Mouse (Mus musculus): ENCODE measurements around the gene Homer1. TPM values are rescaled to one million over a fixed set of nuclear protein-coding genes. Genes with fewer than 3 reads are reported as not detected.
A peak's percentile ranks its signal among the peaks of the same experiment; 100 is the strongest.

Gene Homer1
- polyA plus RNA-seq, 1 experiment from 2014 or later: 10.0 TPM

GRCm38 (mm10) chr13:93342641-93343040 is 43.2 kb downstream of the Homer1 start:
- H3K4me2 ChIP-seq (replicated peaks): no peak overlapping the region
- no peaks in the 10 kb centered on the region for H3K27me3 ChIP-seq
- H3K27ac ChIP-seq: no peak overlapping the region
- H3K9me3 ChIP-seq: no peaks in the 10 kb centered on the region
- H3K36me3 ChIP-seq: no peaks in the 10 kb centered on the region
- no peak overlapping the region for H3K4me3 ChIP-seq (replicated peaks)
- H3K4me1 ChIP-seq (replicated peaks): no peaks in the 10 kb centered on the region
- WGBS: 83% methylated on average over 5 of the region's 5 CpGs
- ATAC-seq: no peak
- H3K9ac ChIP-seq (replicated peaks): no peak overlapping the region

GRCm38 (mm10) chr13:93344395-93344794 is 45.0 kb downstream of the Homer1 start:
- no peak for ATAC-seq
- WGBS: 97% methylated on average over 1 of the region's 1 CpGs
- Histone ChIP-seq H3K9me3 (no peaks in the 10 kb centered on the region), H3K9ac (replicated peaks) (no peak overlapping the region), H3K4me3 (replicated peaks) (no peak overlapping the region), H3K4me1 (replicated peaks) (no peaks in the 10 kb centered on the region), H3K27ac (no peak overlapping the region), H3K36me3 (peaks cover 3% of the 10 kb centered on the region; the same call in 1 of the 2 replicates), H3K27me3 (no peaks in the 10 kb centered on the region), H3K4me2 (replicated peaks) (no peak overlapping the region)

- WGBS: 80% methylated on average over 3 of the region's 3 CpGs
- ATAC-seq: no peak
- Histone ChIP-seq H3K4me3 (replicated peaks) (no peak overlapping the region), H3K27ac (no peak overlapping the region), H3K4me1 (replicated peaks) (no peaks in the 10 kb centered on the region), H3K4me2 (replicated peaks) (no peak overlapping the region), H3K36me3 (peaks cover 7% of the 10 kb centered on the region), H3K9me3 (no peaks in the 10 kb centered on the region), H3K9ac (replicated peaks) (no peak overlapping the region), H3K27me3 (no peaks in the 10 kb centered on the region)
Observed at GRCm38 (mm10) chr13:93345854-93346253, 46.4 kb downstream of the Homer1 start.

- H3K4me1 ChIP-seq (replicated peaks): no peaks in the 10 kb centered on the region
- 85% methylated on average over 2 of the region's 2 CpGs for WGBS
- H3K4me3 ChIP-seq (replicated peaks): no peak overlapping the region
- no peak for ATAC-seq
- H3K27ac ChIP-seq: no peak overlapping the region
- no peaks in the 10 kb centered on the region for H3K27me3 ChIP-seq
- no peak overlapping the region for H3K9ac ChIP-seq (replicated peaks)
- no peak overlapping the region for H3K4me2 ChIP-seq (replicated peaks)
- no peaks in the 10 kb centered on the region for H3K9me3 ChIP-seq
- peaks cover 7% of the 10 kb centered on the region for H3K36me3 ChIP-seq
Observed at GRCm38 (mm10) chr13:93352030-93352429, 52.6 kb downstream of the Homer1 start.

- Histone ChIP-seq H3K4me3 (replicated peaks) (no peak overlapping the region), H3K4me1 (replicated peaks) (no peaks in the 10 kb centered on the region), H3K9me3 (no peaks in the 10 kb centered on the region), H3K9ac (replicated peaks) (no peak overlapping the region), H3K4me2 (replicated peaks) (no peak overlapping the region), H3K36me3 (peaks cover 3% of the 10 kb centered on the region), H3K27ac (no peak overlapping the region), H3K27me3 (no peaks in the 10 kb centered on the region)
- ATAC-seq: peak; percentile 65
- WGBS: 67% methylated on average over 7 of the region's 7 CpGs
Observed at GRCm38 (mm10) chr13:93354420-93355278, 55.2 kb downstream of the Homer1 start.

- no peaks in the 10 kb centered on the region for H3K9me3 ChIP-seq
- no peak overlapping the region for H3K4me2 ChIP-seq (replicated peaks)
- H3K27me3 ChIP-seq: no peaks in the 10 kb centered on the region
- H3K9ac ChIP-seq (replicated peaks): no peak overlapping the region
- ATAC-seq: no peak; the same call in 1 of the 2 replicates
- no peaks in the 10 kb centered on the region; the same call in 1 of the 2 replicates for H3K36me3 ChIP-seq
- H3K27ac ChIP-seq: no peak overlapping the region
- 76% methylated on average over 6 of the region's 6 CpGs for WGBS
- no peaks in the 10 kb centered on the region for H3K4me1 ChIP-seq (replicated peaks)
- no peak overlapping the region for H3K4me3 ChIP-seq (replicated peaks)
Observed at GRCm38 (mm10) chr13:93355279-93355587, 55.8 kb downstream of the Homer1 start.

- Histone ChIP-seq H3K4me2 (replicated peaks) (no peak overlapping the region), H3K9me3 (no peaks in the 10 kb centered on the region), H3K4me3 (replicated peaks) (no peak overlapping the region), H3K9ac (replicated peaks) (no peak overlapping the region), H3K36me3 (no peaks in the 10 kb centered on the region), H3K4me1 (replicated peaks) (no peaks in the 10 kb centered on the region), H3K27ac (no peak overlapping the region), H3K27me3 (no peaks in the 10 kb centered on the region)
- 89% methylated on average over 1 of the region's 1 CpGs for WGBS
- ATAC-seq: no peak
Observed at GRCm38 (mm10) chr13:93358522-93358921, 59.1 kb downstream of the Homer1 start.

- Histone ChIP-seq H3K9ac (replicated peaks) (no peak overlapping the region), H3K4me1 (replicated peaks) (no peaks in the 10 kb centered on the region), H3K27ac (no peak overlapping the region), H3K27me3 (no peaks in the 10 kb centered on the region), H3K36me3 (peaks cover 3% of the 10 kb centered on the region; the same call in 1 of the 2 replicates), H3K9me3 (no peaks in the 10 kb centered on the region), H3K4me2 (replicated peaks) (no peak overlapping the region), H3K4me3 (replicated peaks) (no peak overlapping the region)
- ATAC-seq: no peak
- WGBS: 87% methylated on average over 5 of the region's 5 CpGs
Observed at GRCm38 (mm10) chr13:93367555-93367954, 68.1 kb downstream of the Homer1 start.

- Histone ChIP-seq H3K27me3 (no peaks in the 10 kb centered on the region), H3K4me1 (replicated peaks) (no peaks in the 10 kb centered on the region), H3K9me3 (no peaks in the 10 kb centered on the region), H3K9ac (replicated peaks) (no peak overlapping the region), H3K27ac (no peak overlapping the region), H3K36me3 (peaks cover 3% of the 10 kb centered on the region; the same call in 1 of the 2 replicates), H3K4me2 (replicated peaks) (no peak overlapping the region), H3K4me3 (replicated peaks) (no peak overlapping the region)
- WGBS: 91% methylated on average over 7 of the region's 7 CpGs
- no peak for ATAC-seq
Observed at GRCm38 (mm10) chr13:93368812-93369584, 69.6 kb downstream of the Homer1 start.

GRCm38 (mm10) chr13:93374457-93374856 is 75.0 kb downstream of the Homer1 start:
- 90% methylated on average over 5 of the region's 5 CpGs for WGBS

GRCm38 (mm10) chr13:93378493-93378892 is 79.1 kb downstream of the Homer1 start:
- ATAC-seq: no peak
- WGBS: 92% methylated on average over 1 of the region's 1 CpGs

More at GRCm38 (mm10) chr13:93374457-93374856, 75.0 kb downstream of the Homer1 start:
- no peak overlapping the region for H3K4me3 ChIP-seq (replicated peaks)
- H3K9me3 ChIP-seq: no peaks in the 10 kb centered on the region
- no peak overlapping the region for H3K9ac ChIP-seq (replicated peaks)
- no peak overlapping the region for H3K4me2 ChIP-seq (replicated peaks)
- no peaks in the 10 kb centered on the region for H3K27me3 ChIP-seq
- H3K36me3 ChIP-seq: no peaks in the 10 kb centered on the region
- no peaks in the 10 kb centered on the region for H3K4me1 ChIP-seq (replicated peaks)
- ATAC-seq: no peak
- no peak overlapping the region for H3K27ac ChIP-seq

GRCm38 (mm10) chr13:93380399-93381063 is 81.1 kb downstream of the Homer1 start:
- WGBS: 94% methylated on average over 8 of the region's 8 CpGs
- Histone ChIP-seq H3K27me3 (no peaks in the 10 kb centered on the region), H3K4me3 (replicated peaks) (no peak overlapping the region), H3K36me3 (no peaks in the 10 kb centered on the region), H3K4me2 (replicated peaks) (no peak overlapping the region), H3K9me3 (no peaks in the 10 kb centered on the region), H3K27ac (no peak overlapping the region), H3K9ac (replicated peaks) (no peak overlapping the region), H3K4me1 (replicated peaks) (no peaks in the 10 kb centered on the region)
- no peak for ATAC-seq

More at GRCm38 (mm10) chr13:93378493-93378892, 79.1 kb downstream of the Homer1 start:
- Histone ChIP-seq H3K4me2 (replicated peaks) (no peak overlapping the region), H3K27ac (no peak overlapping the region), H3K9ac (replicated peaks) (no peak overlapping the region), H3K4me1 (replicated peaks) (no peaks in the 10 kb centered on the region), H3K27me3 (no peaks in the 10 kb centered on the region), H3K4me3 (replicated peaks) (no peak overlapping the region), H3K9me3 (no peaks in the 10 kb centered on the region), H3K36me3 (no peaks in the 10 kb centered on the region)

All from midbrain, embryonic 13.5 days (tissue).